Mouse (Mus musculus) 416B (cell line): ENCODE measurements at regions not wholly inside any gene's neighbourhood (a gene's known extent, or its start where the extent isn't known, plus 50 kb on each side); places are given as distances from the start of the nearest gene placed in this dataset.

ENCODE experiments used
- DNase-seq: peaks from one replicate; pipeline ENCODE4 v3.0.0; 2011; ENCODE audit warnings: low read depth

- no peak for DNase-seq
These were observed 1607.9 kb downstream of the Hace1 start for GRCm38 (mm10) chr10:47185487-47185886.

- no peak for DNase-seq
These were observed 1638.6 kb downstream of the Hace1 start for GRCm38 (mm10) chr10:47216204-47216603.

GRCm38 (mm10) chr10:47263039-47263438 is 1685.4 kb downstream of the Hace1 start:
- DNase-seq: no peak

GRCm38 (mm10) chr10:47285700-47286099 is 1708.1 kb downstream of the Hace1 start:
- peak; percentile 52 for DNase-seq

GRCm38 (mm10) chr10:47300097-47300496 is 1722.5 kb downstream of the Hace1 start:
- peak; percentile 18 for DNase-seq
